Mouse (Mus musculus) mouse trophoblast stem cell (cell line): ENCODE data around the gene Mark4.

ENCODE experiments used
- in situ Hi-C, 2 experiments: fragments of 300-500 bp; cut with MseI, MboI; formaldehyde crosslinking; loops; 2 replicates in 1 of 2; 3 replicates in 1 of 2; pipeline ENCODE4 v1.15.1; 2025

The Mark4 gene

GRCm38 (mm10) chr7:19458591-19459111 lies at the start of gene Mark4:
Gene Mark4 (minus strand): TSS chr7:19458821.
- in situ Hi-C loops: no loop called here

GRCm38 (mm10) chr7:19507612-19507981 lies 49.0 kb upstream of the Mark4 start:
- in situ Hi-C loops: loop anchor here in 1 of 2 experiments (10.0 kb wide), 1 partner anchor 57 kb away; the partner anchor contains the start of gene Ppp1r37

DNA sequence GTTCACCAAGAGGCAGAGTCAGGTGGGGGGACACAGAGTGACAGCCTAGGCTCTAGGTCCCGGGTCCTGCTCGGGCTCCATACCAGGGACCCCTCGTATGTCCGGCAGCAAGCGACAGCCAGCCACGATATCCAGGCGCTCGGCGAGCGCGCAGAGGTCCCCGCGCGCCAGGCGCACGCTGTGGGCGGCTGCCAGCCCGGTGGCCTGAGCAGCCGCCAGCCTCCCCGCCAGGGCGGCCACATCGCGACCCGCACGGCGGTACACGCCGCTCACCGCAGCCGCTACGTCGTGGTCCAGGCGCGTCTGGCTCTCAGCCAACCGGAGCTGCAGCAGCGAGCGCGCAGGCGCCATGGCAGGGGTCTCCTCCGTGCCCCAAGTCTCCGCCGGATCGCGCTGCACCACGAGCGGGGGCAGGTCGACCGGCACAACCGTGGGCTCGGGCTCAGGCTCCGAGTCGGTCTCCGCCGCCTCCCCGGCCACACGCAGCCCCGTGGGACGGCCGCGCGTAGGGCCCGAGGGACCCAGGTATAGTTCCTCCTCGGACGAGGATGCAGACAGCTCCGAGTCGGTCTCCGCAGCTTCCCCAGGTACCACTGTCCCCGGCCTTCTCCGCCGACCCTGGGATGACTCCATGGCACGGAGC lies 48.5 kb upstream of the Mark4 start:
- in situ Hi-C loops: loop anchor here in 1 of 2 experiments (10.0 kb wide), 1 partner anchor 58 kb away; the partner anchor contains the start of gene Ppp1r37

GRCm38 (mm10) chr7:19506326-19506725 lies 47.7 kb upstream of the Mark4 start:
- in situ Hi-C loops: loop anchor here in 1 of 2 experiments (10.0 kb wide), 1 partner anchor 58 kb away; the partner anchor contains the start of gene Ppp1r37

GRCm38 (mm10) chr7:19503481-19504068 lies 45.0 kb upstream of the Mark4 start:
- in situ Hi-C loops: loop anchor here in 1 of 2 experiments (10.0 kb wide), 1 partner anchor 61 kb away; the partner anchor contains the start of gene Ppp1r37

- in situ Hi-C loops: loop anchor here in 1 of 2 experiments (10.0 kb wide), 1 partner anchor 63 kb away; the partner anchor contains the start of gene Ppp1r37
Observed at GRCm38 (mm10) chr7:19501658-19502057, 43.0 kb upstream of the Mark4 start.

DNA sequence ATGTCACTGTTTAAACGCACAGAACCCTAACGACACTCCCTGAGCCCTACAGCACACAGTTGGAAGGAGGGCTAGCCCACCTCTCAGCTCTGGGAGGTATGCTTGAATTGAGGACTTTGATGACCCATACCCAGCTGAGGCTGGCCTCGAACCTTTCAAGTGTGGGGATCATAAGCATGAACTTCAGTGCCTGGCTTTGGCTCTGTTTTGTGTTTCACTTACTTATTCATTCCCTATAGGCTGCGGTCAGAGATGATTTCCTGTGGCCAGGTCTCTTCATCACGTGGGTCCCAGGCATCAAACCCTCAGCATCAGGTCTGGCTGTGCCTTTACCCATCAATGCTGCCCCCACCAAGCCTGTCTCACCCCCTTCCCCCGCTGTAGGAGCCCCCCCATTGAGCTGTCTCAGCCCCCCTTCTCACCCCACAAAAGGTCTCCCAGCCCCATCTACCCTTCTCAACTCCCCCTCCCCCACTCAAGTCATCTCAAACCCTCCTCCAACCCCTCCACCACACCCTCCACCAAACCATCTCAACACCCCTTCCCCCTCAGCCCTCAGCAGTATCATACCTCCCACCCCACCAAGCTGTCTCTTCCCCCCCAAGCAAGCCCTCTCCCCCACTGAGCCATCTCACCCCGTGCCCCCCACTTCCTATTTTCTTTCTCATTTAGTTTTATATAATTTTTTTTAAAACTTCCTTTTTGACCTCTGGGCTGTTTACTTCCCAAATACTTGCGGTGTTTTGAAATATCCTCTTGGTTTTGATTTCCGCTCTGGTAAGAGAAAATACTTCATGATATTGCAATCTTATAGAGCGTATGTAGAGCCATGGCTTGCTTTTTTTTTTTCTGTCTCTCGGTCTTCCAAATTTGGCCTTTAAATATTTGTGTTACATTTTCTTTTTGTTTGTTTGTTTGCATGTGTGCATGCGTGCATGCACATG lies 42.1 kb upstream of the Mark4 start:
- in situ Hi-C loops: loop anchor here in 1 of 2 experiments (10.0 kb wide), 1 partner anchor 64 kb away; the partner anchor contains the start of gene Ppp1r37

GRCm38 (mm10) chr7:19498326-19498725 lies 39.7 kb upstream of the Mark4 start:
- in situ Hi-C loops: no loop called here

GRCm38 (mm10) chr7:19496214-19496555 lies 37.6 kb upstream of the Mark4 start:
- in situ Hi-C loops: no loop called here

- in situ Hi-C loops: no loop called here
Observed at GRCm38 (mm10) chr7:19495521-19496213, 37.0 kb upstream of the Mark4 start.

DNA sequence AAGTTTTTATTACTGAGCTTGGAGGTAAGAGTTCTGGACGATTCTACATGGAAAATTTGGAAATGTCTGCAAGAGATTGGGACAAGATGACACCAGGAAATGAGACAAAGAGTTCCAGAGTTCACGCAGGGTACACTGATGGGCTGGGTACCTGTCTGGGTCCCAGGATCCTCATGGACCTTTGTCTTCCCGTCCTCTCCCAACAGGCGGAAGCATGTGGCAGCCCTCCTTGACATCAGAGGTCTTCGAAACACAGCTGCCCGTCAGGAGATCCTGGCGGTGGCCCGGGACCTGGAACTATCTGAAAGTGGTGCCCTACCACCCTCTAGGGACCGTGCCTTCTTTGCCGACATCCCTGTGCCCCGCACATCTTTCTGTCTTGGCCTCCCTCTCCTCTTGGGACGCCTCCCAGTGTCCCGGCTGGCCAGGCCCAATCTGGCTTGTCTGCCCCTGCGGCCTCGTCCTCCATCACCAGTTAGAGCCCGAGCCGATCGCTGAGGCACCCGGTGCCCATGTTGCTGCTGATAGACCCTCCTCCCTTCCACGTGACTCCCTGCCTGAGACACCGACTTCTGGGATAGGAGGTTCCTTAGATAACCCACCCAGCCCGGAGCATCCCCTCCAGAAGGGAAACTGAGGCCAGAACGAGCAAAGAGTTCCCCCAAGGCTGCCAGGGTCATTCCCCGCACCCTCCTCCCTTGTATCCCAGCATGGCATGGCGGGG lies 36.3 kb upstream of the Mark4 start:
- in situ Hi-C loops: no loop called here

- in situ Hi-C loops: no loop called here
Observed at GRCm38 (mm10) chr7:19491731-19492130, 33.1 kb upstream of the Mark4 start.

- in situ Hi-C loops: no loop called here
Observed at GRCm38 (mm10) chr7:19489525-19489924, 30.9 kb upstream of the Mark4 start.

GRCm38 (mm10) chr7:19486549-19486948 lies 27.9 kb upstream of the Mark4 start:
- in situ Hi-C loops: no loop called here

DNA sequence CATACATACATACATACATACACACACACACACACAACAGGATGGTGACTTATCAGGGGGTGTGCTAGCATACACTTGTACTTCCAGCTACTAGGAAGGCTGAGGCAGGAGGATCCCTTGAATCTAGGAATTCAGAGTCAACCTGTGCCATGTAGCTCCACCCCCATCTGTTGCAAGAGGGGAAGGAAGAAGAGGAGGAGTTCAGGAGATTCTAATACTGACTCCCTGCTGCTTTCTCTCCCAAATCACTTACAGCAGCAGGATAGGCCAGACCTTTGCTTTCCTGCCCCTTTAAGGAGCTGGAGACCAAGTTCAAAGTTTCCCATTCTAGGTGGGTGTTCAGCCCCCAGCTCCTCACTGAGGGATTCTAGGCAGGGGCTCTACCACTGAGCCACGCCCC lies 26.9 kb upstream of the Mark4 start:
- in situ Hi-C loops: no loop called here

DNA sequence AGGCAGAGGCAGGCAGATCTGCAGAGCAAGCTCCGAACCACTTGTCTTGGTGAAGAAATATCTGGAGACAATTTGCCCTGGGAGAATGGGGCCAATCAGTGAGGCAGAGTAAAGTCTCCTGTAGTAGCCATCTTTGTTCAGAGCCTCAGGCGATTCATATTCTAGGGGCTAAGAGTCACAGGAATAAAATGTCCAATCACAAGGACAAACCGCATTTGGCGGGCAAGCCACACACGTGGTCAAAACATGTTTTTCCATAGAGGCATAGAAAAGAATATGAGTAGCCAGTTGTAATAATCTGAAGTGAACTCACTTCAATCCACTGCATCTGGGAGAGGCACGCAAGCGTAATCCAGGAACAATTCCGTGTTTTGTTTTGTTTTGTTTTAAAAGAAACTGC lies 24.7 kb upstream of the Mark4 start:
- in situ Hi-C loops: no loop called here

DNA sequence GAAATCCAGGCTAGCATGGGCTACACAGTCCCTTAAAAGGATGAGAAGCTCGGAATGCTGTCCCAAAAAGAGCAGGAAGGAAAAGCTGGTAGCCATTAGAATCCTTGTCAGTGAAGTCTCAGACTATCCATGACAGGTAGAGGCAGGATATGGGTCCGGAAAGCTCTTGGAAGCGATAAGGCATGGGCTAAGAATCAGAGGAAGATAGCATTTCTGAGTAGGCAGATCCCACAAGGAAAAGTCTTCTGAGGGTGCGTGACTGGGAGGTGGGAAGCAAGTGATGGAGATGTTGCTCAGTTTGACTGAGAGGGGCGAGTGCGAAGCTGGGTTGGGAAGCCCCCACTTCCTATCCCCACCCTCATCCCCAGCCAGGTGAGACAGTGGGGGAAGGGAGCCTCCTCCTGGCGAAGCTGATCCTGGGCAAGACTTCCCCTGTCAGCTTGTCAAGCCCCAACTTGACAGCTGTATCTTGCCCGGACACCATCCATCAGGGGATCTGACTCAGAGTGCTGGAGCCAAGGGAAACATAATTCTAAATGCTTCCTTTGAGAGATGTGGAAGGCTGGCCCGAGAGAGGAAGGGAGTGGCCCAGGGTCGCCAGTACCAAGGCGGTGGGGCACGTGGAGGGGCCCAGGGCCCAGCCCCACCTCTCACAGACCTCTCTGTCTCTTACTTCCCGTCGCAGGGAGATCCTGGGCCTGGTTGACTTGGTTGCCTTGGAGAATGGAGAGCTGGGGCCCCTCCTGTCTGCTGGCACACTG lies 19.2 kb upstream of the Mark4 start:
- in situ Hi-C loops: no loop called here

- in situ Hi-C loops: no loop called here
Observed at GRCm38 (mm10) chr7:19477084-19477483, 18.5 kb upstream of the Mark4 start.

- in situ Hi-C loops: no loop called here
Observed at GRCm38 (mm10) chr7:19473875-19474443, 15.3 kb upstream of the Mark4 start.
